Mouse (Mus musculus) layer of hippocampus, adult 9-10 months (tissue): ENCODE data around the gene Chn2.

Experiments used
- DNase-seq: peaks from one replicate; pipeline ENCODE4 v3.0.0; 2022; ENCODE audit warnings: low spot score

The Chn2 gene

DNA sequence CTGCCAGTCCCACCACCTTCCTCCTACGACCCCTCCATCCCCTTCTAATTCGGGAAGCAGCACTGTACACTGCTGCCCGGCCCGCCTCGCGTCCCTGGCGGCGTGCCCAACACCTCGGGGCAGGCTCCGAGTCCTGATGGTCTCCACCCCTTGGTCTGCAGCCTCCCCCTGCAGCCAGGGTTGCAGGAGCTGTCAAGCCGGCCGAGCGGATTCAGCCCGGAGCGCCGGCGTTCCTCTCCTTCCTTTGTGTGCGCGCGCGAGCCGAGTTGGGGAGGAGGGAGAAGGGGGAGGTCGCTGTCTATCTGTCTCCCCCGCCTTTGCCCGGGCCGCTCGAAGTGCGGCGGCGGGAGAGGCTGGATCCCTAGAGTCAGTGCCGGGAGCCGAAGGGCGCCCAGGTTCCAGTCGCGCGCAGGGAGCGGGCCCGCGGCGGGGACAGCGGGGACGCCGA is at the start of gene Chn2:
Gene Chn2 (plus strand): TSS at position 198 of the 448 bp plus-strand sequence.
- no peak for DNase-seq

DNA sequence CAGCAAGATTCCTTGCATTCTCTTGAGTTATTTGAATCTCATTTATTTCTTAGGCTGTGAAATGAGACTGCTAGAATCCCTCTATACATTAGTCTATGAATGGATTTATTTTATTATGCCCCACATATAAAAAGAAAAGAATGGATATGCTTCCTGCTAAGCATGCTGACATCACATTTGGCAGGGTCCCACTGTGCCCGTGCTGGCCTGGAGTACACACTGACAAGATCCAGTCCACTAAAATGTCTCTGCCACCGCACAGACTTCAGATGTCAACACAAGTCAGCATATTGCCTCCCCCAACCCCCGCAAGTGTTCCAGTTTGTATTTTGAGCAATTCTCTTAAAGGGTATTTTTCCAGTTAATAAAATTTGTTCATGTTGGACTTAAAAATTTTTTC is 47.0 kb upstream of the Chn2 start:
- no peak for DNase-seq

DNA sequence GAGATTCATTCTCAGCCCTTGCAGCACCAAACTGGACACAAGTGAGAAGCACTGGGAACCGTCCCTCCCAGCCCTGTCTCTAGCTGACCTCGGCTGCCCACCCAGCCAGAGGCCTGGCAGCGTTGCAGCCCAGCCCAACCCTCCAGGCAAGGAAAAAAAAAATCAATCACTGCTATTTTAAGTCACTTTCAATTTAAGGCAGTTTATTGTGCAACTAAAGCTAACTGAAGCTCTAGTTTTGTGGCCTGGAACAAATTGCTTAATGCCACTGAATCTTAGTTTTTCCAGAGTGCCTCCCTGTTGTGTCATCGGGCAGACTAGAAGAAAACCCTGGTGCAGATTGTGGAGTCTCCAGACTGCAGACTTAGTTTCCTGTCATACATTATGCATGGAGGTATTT is 43.8 kb upstream of the Chn2 start:
- no peak for DNase-seq

- DNase-seq = no peak
These were observed 43.0 kb upstream of the Chn2 start for GRCm38 (mm10) chr6:53996226-53996955.

GRCm38 (mm10) chr6:54005302-54005701 is 34.1 kb upstream of the Chn2 start:
- DNase-seq = no peak

DNA sequence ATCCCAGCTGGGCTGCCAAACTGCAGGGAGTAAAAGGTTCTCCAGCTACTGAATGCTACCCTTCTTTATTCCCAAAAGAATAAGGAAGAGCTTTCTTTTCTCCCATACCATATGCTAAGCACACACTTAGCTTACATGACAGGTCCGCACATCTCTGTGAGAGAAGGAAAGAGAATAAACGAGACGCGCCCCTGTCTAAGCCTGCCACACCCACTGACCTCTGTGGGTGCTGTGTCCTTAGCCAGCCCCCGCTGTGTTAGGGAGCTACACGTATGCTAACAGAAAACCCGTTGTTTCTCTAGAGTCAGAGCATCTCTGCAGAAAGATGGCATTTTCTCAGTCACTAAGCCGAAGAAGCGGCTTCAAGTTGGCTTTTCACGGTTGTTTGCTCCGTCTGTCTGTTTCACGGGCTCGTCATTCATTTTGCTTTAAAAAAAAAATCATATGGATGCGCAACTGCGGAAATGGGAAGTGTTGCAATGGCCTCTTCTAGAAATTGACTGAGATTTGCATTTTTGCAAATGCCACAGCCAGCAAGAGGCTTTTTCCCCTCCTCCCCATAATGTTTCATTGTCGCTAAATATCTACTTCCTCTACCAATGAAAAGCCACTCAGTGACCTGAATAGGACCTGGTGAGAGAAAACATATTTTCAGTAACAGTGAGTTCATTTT is 30.8 kb upstream of the Chn2 start:
- no peak for DNase-seq

GRCm38 (mm10) chr6:54009293-54009692 is 30.1 kb upstream of the Chn2 start:
- no peak for DNase-seq

GRCm38 (mm10) chr6:54010362-54010761 is 29.0 kb upstream of the Chn2 start:
- no peak for DNase-seq

DNA sequence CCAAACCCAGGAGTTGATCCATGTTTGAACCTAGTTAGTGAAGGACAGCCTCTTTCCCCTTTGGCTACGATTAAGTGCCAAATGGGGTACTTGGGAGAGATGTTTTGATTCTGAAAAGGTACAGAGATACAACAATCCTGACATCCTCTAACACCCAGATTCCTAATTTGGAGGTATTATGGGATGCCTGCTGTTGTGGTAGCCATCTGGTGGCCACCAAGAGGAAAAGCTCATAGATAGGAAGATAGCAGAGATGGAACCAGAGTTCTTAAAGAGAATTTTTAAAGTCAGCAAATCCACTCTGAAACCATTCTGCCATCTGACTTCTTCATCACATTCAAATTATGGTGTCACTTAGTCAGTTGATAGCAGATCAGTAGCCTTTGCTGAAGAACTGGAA is 27.2 kb upstream of the Chn2 start:
- no peak for DNase-seq

DNA sequence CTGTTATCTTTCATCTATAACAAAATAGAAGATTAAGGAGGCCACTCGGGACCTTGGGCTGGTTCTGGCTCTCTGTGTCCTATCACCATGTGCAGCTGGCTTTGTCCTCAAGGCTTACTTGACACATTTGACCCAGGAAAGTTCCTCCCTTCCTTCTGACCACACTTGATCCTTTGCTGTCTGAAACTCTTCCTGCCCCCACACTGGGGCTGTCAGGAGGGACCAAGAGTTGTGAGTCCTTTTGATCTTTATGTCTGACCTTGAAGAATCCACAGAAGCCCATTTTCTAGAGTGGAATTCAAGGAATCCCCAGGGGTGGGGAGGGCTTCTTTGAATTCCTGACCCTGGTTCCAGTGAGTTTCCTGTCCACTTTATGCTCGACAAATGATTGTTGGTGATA is 21.3 kb upstream of the Chn2 start:
- no peak for DNase-seq

DNA sequence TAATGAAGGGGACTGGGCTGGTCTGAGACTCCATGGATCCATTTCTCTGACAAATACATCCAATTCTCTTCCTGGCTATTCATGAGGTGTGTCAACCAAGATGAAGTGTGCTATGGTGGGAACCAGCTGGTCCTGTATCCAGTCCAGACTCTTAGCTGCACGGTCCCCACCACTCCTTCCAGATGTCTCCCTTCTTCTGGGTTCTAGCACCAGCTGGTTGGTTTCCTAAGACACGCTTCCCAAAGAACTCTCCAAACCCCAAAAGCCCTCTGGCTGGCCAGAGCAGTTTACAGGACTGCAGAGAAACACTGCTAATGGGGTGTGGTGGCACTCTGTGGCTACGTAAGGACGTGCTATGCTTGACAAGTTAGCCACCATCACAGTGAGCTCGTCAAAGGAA is 20.5 kb upstream of the Chn2 start:
- no peak for DNase-seq

- DNase-seq = no peak
These were observed 18.1 kb upstream of the Chn2 start for GRCm38 (mm10) chr6:54021123-54021789.

DNA sequence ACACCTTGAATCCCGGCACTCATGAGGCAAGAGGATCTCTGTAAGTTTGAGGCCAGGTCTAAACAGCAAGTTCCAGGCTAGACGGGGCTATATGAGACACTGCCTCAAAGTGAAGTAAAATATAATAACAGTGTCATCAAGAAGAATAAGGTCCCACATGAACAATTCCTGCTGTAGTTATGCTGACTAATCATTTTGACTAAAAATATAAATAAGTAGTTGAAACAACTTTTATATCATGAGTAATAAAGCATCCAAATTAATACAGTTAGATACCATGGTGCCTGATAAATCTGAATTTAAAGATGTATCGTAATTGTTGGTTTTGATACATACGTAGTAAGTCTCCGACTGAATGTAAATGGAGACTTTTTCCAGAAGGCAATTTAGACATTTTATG is 15.5 kb upstream of the Chn2 start:
- no peak for DNase-seq

DNA sequence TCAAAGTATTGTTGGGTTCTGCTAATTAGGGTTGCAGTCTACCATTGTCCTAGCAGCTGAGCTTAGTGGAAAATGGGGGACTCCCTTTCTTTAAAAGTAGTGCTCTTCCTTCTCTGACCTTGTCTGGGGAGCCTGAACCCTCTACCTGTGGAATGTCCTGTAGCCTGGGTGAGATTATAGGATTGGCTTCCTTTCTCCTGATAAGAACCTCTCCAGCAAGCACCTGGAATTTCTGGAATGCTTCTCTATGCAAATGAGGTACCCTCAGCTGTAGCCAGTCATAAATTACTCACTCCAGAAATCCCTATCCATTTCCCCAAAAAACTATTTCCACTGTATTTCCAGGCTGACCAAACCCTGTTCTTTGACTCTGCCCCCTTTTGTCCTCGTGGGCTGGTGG is 10.6 kb upstream of the Chn2 start:
- DNase-seq = no peak

DNA sequence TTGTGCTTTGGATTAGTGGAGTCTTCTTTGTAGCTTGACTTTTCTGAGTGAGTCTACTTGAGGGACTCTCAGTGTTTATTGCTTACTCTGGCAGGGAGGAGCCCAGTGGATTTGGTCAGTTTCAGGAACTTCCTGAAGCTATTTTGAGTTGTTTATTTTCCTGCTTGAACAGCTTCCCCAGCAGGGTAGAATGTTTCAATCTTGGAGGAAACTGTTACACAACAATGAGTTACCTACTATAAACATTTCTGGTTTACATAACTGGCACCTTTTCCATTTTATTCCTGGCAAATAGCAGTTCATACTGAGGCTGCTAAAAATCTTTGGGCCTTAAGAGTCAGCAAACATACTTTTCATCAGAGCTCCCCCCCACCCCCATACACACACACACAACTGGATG is 9.0 kb upstream of the Chn2 start:
- no peak for DNase-seq

GRCm38 (mm10) chr6:54030776-54031175 is 8.6 kb upstream of the Chn2 start:
- DNase-seq = no peak

- DNase-seq = no peak
These were observed 4.9 kb upstream of the Chn2 start for GRCm38 (mm10) chr6:54034471-54034870.

DNA sequence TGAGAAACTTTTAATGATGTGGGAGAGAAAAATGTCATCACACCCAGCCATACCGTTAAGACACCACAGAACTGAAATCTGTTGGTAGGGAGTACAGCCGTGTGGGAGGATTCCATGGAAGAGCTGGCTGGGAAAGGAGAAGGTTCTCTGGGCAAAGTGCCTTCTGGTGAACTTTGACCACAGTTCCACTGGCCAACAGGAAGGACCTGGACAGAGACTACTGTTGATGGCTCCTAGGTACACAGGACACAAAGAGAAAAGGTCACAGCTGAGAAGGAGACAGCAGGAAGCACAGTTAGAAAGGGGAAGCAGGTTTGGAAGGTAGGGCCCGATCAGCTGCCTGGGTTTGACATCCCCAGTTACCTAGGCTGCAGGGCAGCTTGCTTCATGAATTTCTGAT is 3.8 kb upstream of the Chn2 start:
- DNase-seq = no peak

DNA sequence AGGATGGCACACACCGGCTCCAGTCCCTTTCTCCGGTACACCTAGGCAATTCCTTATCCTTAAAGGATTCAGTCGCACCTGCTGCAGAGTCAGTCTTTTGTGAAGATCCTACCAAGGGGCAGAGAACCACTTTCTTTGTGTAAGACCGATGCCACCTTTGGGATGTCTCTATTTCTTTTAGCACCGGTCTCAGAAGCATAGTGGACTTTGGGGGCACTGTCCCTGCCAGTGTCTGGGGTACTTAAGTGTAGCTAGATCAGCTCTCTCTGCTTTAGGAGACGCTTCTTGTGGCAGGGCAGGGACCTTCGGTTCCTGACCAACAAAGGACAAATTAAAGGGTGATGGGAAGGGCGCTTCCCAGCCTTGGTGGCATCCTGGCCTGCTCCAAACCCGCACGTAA is 488 bp upstream of the Chn2 start:
- no peak for DNase-seq

DNA sequence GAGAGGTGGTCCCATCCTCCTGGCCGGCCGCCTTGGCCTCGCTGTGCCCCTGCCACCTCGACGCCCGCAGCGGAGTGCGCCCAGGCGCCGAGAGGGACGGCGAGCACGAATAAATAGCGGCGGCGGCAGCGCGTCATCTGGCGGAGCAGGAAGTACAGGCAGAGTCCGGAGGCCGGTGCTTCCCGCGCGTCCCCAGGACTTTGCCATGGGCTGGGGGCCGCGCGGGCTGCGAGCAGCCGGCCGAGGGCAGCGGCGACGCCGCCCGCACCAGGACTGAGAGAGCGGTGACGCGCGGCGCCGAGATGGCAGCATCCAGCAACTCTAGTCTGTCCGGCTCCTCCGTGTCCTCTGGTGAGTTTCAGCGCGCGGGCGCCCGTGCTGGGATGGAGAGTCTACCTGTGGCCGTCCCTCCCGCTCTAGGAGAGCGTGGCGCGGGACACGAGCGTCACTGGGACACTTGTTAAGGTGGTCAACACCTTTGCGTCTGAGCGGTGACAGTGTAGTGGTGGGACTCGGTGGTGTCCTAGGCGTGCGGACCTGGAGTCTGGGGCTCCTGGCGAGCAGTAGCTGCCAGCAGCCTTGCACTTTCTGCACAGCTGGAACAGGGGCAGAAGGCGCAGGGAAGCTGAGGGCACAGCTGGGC is 572 bp downstream of the Chn2 start:
- no peak for DNase-seq

DNA sequence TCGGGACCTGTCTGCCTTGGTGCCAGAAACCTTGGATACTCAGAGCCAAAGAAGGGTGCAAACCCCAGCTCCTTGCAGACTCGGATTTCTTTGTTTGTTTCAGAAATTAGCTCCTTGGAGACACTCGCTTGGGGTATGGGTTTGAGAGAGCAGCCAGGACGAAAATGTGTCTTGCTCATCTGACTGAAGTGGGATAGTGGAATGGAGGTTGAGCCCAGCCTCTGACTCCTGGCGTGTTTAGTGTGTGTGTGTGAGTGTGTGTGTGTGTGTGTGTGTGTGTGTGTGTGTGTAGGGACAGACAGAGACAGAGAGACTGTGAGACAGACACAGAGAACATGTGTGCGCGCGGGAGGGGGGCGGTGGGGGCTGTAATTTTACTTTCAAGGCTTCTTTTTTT is 1.1 kb downstream of the Chn2 start:
- DNase-seq = no peak

GRCm38 (mm10) chr6:54041386-54042043 is 2.2 kb downstream of the Chn2 start:
- no peak for DNase-seq
